Mouse (Mus musculus) gastrocnemius, adult 18-20 months (tissue): ENCODE results near the gene Spdya. TPM values are rescaled to one million over a fixed set of nuclear protein-coding genes. Genes with fewer than 3 reads are reported as not detected.
"Not testable (repeated sequence)": the region's sequence is repeated elsewhere in the genome, so short reads cannot be mapped to it uniquely, and the experiment has no call there.

ENCODE experiments used
- DNase-seq: peaks from one replicate; pipeline ENCODE4 v3.0.0; 2021; ENCODE audit warnings: low spot score
- total RNA-seq, 2 experiments: library from RNA; stranded (reverse); gene quantifications; 2 replicates each; pipeline ENCODE4 v1.2.3; 2021

The Spdya gene
- total RNA-seq, 2 experiments from 2014 or later, result 0.27 to 0.55 TPM

- DNase-seq, result no peak
Observed at GRCm38 (mm10) chr17:71631806-71632205, 79.9 kb downstream of the Spdya start.

DNA sequence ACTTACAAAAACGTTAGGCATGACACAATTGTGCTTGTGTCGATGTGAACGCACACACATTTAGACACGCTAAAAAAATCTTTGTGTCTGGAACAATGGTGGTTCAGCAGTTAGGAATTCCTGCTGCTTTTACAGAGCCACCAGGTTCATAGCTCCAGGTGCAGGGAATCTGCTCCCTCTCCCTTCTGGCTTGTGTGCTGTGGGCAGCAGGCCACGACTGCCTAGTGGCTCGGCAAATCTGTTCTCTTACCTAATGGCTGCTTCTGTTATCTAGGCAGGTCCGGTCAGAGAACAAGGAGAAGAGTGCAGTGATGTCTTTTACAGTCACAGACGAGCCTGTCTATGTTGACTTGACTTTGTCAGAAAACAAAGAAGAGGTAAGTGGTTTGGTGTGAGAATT, 81.5 kb downstream of the Spdya start:
- no peak for DNase-seq

- DNase-seq, result no peak
Observed at GRCm38 (mm10) chr17:71636786-71637185, 84.9 kb downstream of the Spdya start.

DNA sequence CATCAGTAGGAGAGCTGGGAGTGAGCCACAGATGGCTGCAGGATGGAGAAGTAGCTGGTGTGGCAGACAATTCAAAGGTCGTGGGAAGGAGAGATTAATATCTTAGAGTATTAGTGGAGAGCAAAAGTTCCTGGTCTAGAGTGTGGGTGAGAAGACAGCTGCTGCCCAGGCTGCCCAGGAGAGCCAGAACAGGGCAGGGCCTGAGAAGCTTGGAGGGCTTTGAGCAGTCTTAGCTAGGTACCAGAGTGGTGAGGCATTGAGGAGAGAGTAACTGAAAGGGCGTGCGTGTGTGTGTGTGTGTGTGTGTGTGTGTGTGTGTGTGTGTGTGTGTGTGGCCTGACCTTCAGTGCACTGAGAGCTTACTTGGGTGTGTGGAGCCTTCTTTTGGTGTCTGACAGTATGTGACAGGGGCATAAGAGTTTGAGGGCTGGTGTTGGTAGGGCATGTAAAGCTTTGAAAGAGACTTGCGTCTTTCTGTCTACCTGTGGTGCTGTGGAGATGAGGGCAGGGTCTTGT, 85.9 kb downstream of the Spdya start:
- no peak for DNase-seq

DNA sequence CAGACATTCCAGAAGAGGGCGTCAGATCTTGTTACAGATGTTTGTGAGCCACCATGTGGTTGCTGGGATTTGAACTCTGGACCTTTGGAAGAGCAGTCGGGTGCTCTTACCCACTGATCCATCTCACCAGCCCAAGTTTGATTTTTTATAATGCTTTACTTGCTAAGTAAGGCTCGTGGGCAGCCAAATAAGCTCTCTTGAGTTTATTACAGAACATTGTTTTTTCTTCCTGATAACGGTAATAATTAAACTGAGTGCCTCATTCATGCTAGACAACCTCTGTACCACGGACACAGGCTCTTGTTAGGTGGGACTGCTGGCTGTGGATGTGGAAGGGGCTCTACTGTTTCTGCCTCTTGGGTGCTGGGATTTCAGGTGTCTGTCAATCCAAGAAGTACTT, 87.2 kb downstream of the Spdya start:
- not testable (repeated sequence) for DNase-seq

Other genes starting within 250 kb of the Spdya start
- gene Emilin2, start 240.1 kb upstream of the Spdya start, total RNA-seq, result 1 to 10 TPM; 4.4 to 5.0 TPM
- under 1 TPM; 0.57 to 0.71 TPM for gene Gm4707, start 92.1 kb upstream of the Spdya start, total RNA-seq
- 1 to 10 TPM; 8.6 to 9.9 TPM for gene Smchd1, start 76.7 kb upstream of the Spdya start, total RNA-seq
- under 1 TPM in 1 of 2 experiments, not detected in 1; 0.14 TPM for gene Ndc80, start 25.2 kb upstream of the Spdya start, total RNA-seq
- gene Wdr43, start 63.8 kb downstream of the Spdya start, total RNA-seq, result 10 to 100 TPM; 26.5 to 29.6 TPM
- 1 to 10 TPM; 2.4 to 4.9 TPM for gene Togaram2, start 121.2 kb downstream of the Spdya start, total RNA-seq
- gene Pcare, start 200.8 kb downstream of the Spdya start, total RNA-seq, result under 1 TPM in 1 of 2 experiments, not detected in 1; 0.05 TPM
- gene Clip4, start 216.4 kb downstream of the Spdya start, total RNA-seq, result 100 to 1,000 TPM; 138 to 152 TPM